Mouse (Mus musculus): ENCODE results near the gene Lyplal1. TPM values are rescaled to one million over a fixed set of nuclear protein-coding genes. Genes with fewer than 3 reads are reported as not detected.

The Lyplal1 gene
- polyA plus RNA-seq, 1 experiment from 2014 or later = 17.7 TPM

DNA sequence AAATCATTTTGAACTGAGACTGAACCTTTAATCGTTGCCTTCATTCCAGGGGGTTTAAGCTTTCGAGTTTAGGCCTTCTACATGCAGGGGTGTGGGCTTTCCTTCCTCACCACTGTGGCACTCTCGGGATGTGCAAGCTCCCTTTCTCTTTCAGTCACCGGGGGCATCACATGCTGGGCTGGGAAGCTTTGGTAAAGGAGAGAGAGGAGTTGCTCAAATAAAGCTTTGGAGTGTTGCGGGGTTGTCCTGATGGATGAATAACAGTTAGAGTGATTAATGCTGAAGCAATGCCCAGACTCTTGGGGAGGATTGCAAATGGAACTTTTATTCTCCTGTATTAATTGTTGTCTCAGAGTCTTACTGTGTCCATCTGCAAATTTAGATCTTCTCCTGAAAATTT, 2.7 kb upstream of the Lyplal1 start:
- Histone ChIP-seq H3K4me1 (0 out of 2 replicates have a peak, but pooled peaks cover 2% of the 10 kb centered on the region), H3K27ac (replicated peaks) (no peak overlapping the region), H3K27me3 (no peaks in the 10 kb centered on the region), H3K4me2 (replicated peaks) (no peak overlapping the region), H3K4me3 (no peak overlapping the region), H3K9me3 (no peaks in the 10 kb centered on the region), H3K9ac (replicated peaks) (no peak overlapping the region), H3K36me3 (no peaks in the 10 kb centered on the region)
- ATAC-seq (ENCODE audit: low FRiP score, low read depth) = no peak
- WGBS = 44% methylated on average over 5 of the region's 5 CpGs

DNA sequence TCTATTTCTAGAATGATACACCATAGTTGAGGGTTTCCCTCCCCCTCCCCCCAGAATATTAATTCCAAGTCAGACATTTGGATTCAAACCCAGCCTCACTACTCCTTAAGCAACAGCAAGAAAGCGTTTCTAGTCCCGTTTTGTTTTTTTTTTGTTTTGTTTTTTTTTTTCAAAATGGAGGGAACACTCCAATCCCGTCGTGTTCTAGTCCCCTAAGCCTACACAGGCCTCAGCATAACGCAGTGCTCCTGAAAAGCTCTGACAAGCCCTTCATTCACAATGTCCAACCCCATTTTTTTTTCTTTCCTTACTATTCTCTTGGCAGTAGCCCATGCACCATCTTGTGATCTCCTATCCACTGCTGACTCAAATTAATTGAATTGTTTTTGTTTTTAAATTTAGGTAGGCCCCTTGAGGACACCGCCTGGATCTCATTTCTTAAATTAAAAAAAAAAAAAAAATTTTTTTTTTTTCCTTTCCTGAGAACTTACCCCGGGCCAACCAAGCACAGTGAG, 967 bp downstream of the Lyplal1 start:
- Histone ChIP-seq H3K4me1 (0 out of 2 replicates have a peak, but pooled peaks cover 2% of the 10 kb centered on the region), H3K4me2 (replicated peaks) (peak overlapping the region; percentile 76), H3K27me3 (no peaks in the 10 kb centered on the region), H3K9me3 (no peaks in the 10 kb centered on the region), H3K27ac (replicated peaks) (no peak overlapping the region), H3K4me3 (peak overlapping the region; percentile 67), H3K9ac (replicated peaks) (no peak overlapping the region), H3K36me3 (peaks cover 4% of the 10 kb centered on the region; the same call in 1 of the 2 replicates)
- ATAC-seq (ENCODE audit: low FRiP score, low read depth) = no peak
- WGBS = 76% methylated on average over 7 of the region's 7 CpGs

DNA sequence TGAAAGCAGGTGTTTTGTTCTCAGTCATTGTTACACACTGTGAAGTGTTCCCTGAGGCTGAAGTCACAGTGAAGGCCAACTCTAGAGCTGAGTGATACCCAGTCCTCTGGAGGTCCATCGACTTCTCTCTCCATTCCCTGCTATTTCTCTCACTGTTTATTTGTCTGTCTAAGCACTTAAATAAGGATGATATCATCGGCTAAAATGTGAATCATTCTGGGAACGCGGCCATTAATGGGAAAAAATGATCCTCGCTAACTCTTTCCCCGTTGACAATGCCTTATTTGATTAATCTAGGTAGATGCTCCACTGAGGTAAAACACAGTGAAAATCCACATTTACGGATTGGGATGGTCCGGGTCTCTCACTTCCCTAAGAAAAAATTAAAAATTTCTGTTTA, 14.8 kb downstream of the Lyplal1 start:
- H3K27me3 ChIP-seq = no peaks in the 10 kb centered on the region
- H3K4me3 ChIP-seq = no peak overlapping the region
- no peaks in the 10 kb centered on the region for H3K9me3 ChIP-seq
- no peak overlapping the region for H3K27ac ChIP-seq (replicated peaks)
- no peaks in the 10 kb centered on the region for H3K4me1 ChIP-seq
- ATAC-seq (ENCODE audit: low FRiP score, low read depth) = no peak
- 94% methylated on average over 8 of the region's 8 CpGs for WGBS
- no peak overlapping the region for H3K4me2 ChIP-seq (replicated peaks)
- no peaks in the 10 kb centered on the region for H3K36me3 ChIP-seq
- no peak overlapping the region for H3K9ac ChIP-seq (replicated peaks)

DNA sequence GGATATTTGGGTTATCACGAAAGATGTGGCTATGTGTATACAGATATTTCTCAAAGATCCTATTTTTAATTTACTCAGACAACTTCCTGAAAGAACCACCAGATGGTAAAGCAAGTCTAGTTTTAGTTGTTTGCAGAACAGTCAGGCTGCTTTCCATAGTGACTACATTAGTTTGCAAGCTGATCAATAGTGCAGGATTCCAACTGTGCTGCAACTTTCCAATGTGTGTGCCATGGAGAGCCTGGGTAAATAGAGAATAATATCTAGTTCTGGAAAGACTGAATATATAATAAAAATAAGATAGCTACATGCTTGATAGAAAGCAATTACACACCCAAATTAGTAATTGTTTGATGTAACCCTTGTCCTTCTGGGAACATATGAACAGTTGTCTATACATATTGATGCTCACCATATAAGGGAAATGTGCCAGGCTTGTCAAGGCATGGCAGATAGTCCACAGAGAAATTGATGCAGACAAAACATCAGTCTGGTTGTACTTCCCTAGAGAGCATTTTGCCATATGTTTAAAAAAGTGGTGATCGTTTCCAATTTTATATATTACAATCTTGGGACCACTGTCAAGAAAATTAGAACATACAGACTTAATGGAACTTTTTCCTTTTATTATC, 50.7 kb downstream of the Lyplal1 start:
- Histone ChIP-seq H3K27ac (replicated peaks) (no peak overlapping the region), H3K36me3 (no peaks in the 10 kb centered on the region), H3K27me3 (no peaks in the 10 kb centered on the region), H3K9ac (replicated peaks) (no peak overlapping the region), H3K4me3 (no peak overlapping the region), H3K4me1 (no peaks in the 10 kb centered on the region), H3K9me3 (no peaks in the 10 kb centered on the region), H3K4me2 (replicated peaks) (no peak overlapping the region)
- no peak for ATAC-seq (ENCODE audit: low FRiP score, low read depth)
- 87% methylated on average over 2 of the region's 2 CpGs for WGBS

DNA sequence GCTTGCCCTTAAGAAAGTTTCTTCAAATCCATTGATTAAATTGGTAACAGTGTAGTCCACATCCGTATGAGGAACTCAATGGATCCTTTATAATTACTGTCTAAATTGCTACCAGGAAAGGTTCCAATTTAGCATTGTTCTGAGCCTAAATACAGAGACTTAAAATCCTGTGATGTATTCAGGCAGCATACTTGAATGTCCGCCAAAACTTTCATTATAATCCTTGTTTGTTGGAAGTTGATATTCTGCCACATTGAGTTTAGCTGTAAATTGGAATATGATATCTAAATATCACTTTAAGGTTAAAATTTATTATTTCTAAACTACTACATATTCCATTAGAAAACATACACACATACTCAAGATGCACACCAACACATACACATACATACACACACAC, 57.1 kb downstream of the Lyplal1 start:
- H3K4me3 ChIP-seq = no peak overlapping the region
- no peaks in the 10 kb centered on the region for H3K9me3 ChIP-seq
- no peaks in the 10 kb centered on the region for H3K27me3 ChIP-seq
- 86% methylated on average over 2 of the region's 2 CpGs for WGBS
- no peaks in the 10 kb centered on the region for H3K4me1 ChIP-seq
- H3K9ac ChIP-seq (replicated peaks) = no peak overlapping the region
- H3K36me3 ChIP-seq = no peaks in the 10 kb centered on the region
- H3K4me2 ChIP-seq (replicated peaks) = no peak overlapping the region
- H3K27ac ChIP-seq (replicated peaks) = no peak overlapping the region
- no peak for ATAC-seq (ENCODE audit: low FRiP score, low read depth)

DNA sequence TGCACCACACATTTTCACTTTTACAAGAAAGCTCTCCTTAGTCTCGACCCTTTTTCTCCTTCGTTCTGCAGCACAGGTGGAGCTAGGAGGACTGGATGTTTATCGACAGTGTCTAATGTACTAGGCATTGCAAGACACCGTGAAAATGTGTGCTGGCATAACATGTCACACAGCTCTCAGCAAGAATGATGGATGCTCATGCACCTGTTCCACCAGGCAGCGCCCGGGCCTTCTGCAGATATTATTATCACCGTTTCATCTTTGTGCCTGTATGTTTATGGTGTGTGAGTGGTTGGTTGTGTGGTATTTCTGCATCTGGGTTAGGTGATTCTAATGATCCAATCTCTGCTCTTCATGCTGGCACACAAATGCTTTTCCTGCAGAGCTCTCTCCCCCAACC, 62.9 kb downstream of the Lyplal1 start:
- H3K4me1 ChIP-seq = no peaks in the 10 kb centered on the region
- H3K27me3 ChIP-seq = no peaks in the 10 kb centered on the region
- no peak overlapping the region for H3K4me2 ChIP-seq (replicated peaks)
- H3K9me3 ChIP-seq = no peaks in the 10 kb centered on the region
- H3K27ac ChIP-seq (replicated peaks) = no peak overlapping the region
- no peak for ATAC-seq (ENCODE audit: low FRiP score, low read depth)
- WGBS = 93% methylated on average over 7 of the region's 7 CpGs
- H3K9ac ChIP-seq (replicated peaks) = no peak overlapping the region
- H3K36me3 ChIP-seq = no peaks in the 10 kb centered on the region
- H3K4me3 ChIP-seq = no peak overlapping the region

DNA sequence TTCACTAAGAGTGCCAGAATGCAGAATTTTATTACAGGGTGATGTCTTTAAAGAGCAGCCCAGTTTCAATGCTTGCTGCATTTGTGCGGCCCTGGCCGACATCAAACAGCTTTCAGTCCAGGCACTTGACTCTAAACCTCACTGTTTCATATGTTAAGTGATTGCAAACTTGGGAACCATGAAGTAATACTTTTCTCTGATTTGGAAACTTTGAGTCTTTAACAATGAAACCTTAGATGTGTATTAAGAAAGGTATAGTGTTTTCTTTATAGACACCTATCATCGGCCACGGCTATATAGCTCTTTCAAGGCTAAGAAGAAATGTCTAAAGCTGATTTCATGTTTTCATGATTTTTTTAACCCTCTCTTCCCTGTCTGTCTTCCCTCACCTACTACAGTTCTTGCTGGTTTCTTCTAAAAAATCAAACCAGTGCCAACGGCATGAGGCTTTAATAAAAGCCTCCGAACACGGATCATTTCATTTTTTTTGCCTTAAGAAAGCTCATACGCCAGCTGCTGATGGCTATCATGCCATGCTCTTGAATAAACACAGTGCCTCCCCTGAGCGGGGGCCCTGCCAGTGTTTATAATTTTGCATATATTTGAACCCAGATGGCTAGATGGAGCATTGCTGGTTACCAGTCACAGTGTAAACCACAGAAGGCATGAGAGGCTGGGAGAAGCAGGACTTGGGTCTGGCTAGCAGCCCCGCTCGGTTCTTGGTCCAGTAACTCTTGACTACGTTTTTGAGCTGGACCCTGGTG, 63.6 kb downstream of the Lyplal1 start:
- no peaks in the 10 kb centered on the region for H3K9me3 ChIP-seq
- WGBS = 90% methylated on average over 12 of the region's 12 CpGs
- H3K27me3 ChIP-seq = no peaks in the 10 kb centered on the region
- no peak overlapping the region for H3K9ac ChIP-seq (replicated peaks)
- no peak overlapping the region for H3K27ac ChIP-seq (replicated peaks)
- no peak for ATAC-seq (ENCODE audit: low FRiP score, low read depth)
- no peaks in the 10 kb centered on the region for H3K4me1 ChIP-seq
- no peaks in the 10 kb centered on the region for H3K36me3 ChIP-seq
- H3K4me3 ChIP-seq = no peak overlapping the region
- no peak overlapping the region for H3K4me2 ChIP-seq (replicated peaks)

DNA sequence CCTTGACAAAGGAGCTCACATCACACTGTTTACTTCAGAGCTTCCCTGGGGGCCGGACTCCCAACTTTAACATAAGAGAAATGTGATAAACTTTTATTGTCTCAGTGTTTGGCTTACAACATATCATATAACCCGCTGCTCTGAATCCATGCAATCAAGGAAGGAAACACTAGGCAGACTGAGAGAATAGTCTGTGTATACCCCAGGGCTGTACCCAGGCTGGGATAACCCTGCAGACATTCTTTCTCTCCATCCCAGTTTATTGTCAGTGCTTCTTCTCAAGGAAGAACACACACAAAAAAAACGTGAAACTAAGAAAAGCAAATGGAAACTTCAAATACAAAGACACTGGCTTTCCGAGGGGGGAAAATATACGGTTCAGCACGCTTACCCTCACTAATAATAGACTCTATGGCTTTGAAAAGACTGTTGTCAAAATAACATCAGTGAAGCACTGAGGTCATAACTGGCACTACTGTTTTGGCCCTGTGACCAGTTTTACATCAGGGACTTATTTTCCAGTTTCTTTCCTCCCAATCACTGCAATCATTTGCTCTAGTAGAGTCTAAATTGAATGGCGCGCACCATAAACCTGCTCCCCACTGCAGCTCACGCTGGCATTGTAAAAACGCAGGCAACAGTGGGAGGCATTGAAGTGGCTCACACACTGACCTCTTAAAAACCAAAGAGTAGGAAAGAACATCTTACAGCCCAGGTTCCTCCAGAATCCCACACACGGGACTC, 73.2 kb downstream of the Lyplal1 start:
- Histone ChIP-seq H3K4me1 (no peaks in the 10 kb centered on the region), H3K9ac (replicated peaks) (no peak overlapping the region), H3K4me3 (no peak overlapping the region), H3K27me3 (no peaks in the 10 kb centered on the region), H3K9me3 (no peaks in the 10 kb centered on the region), H3K27ac (replicated peaks) (no peak overlapping the region), H3K4me2 (replicated peaks) (no peak overlapping the region), H3K36me3 (no peaks in the 10 kb centered on the region)
- 83% methylated on average over 11 of the region's 11 CpGs for WGBS
- ATAC-seq (ENCODE audit: low FRiP score, low read depth) = no peak

DNA sequence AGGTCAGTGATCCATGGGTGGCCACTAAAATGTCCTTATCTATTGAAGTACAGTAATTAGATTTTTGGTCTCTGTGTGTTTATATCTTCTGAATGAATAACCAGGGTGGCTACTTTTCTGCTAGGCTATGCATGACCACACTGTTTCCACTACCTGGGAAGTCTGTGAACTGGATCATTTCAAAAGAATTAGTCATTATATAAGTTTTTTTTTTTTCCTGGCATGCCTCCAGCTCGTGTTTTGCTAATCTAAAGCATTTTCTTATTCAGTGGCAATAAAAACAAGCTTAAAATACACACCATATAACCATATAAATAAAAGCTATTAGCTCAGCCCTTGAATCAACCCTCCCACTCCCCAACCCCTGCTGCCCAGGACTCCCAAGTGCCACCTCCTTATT, 75.3 kb downstream of the Lyplal1 start:
- Histone ChIP-seq H3K27ac (replicated peaks) (no peak overlapping the region), H3K4me2 (replicated peaks) (no peak overlapping the region), H3K9ac (replicated peaks) (no peak overlapping the region), H3K4me1 (no peaks in the 10 kb centered on the region), H3K4me3 (no peak overlapping the region), H3K36me3 (no peaks in the 10 kb centered on the region), H3K9me3 (no peaks in the 10 kb centered on the region), H3K27me3 (no peaks in the 10 kb centered on the region)
- ATAC-seq (ENCODE audit: low FRiP score, low read depth) = no peak
- WGBS = 60% methylated on average over 1 of the region's 1 CpGs

Data from midbrain, embryonic 12.5 days (tissue).